Mouse (Mus musculus) regulatory T cell (primary cell): ENCODE data around the gene Apol7b.
"Not testable (repeated sequence)": the region's sequence is repeated elsewhere in the genome, so short reads cannot be mapped to it uniquely, and the experiment has no call there.

Source experiments
- in situ Hi-C: fragments of 300-600 bp; cut with MboI, MseI; formaldehyde crosslinking; loops from one replicate; pipeline ENCODE4 v1.15.1; 2025; ENCODE audit warnings: high pct_unique_total_duplicates

The Apol7b gene

GRCm38 (mm10) chr15:77447392-77447791, at the start of gene Apol7b:
Gene Apol7b (minus strand): TSS chr15:77447492.
- in situ Hi-C loops, result not testable (repeated sequence)

GRCm38 (mm10) chr15:77494694-77495093, 47.4 kb upstream of the Apol7b start:
- in situ Hi-C loops, result loop anchor here (5.0 kb wide), 1 partner anchor 158 kb away; no protein-coding TSS in a partner anchor

- in situ Hi-C loops, result loop anchor here (5.0 kb wide), 1 partner anchor 159 kb away; no protein-coding TSS in a partner anchor
Measured at GRCm38 (mm10) chr15:77493181-77493580, 45.9 kb upstream of the Apol7b start.

- in situ Hi-C loops, result no loop called here
Measured at GRCm38 (mm10) chr15:77482140-77482794, 35.0 kb upstream of the Apol7b start.

- in situ Hi-C loops, result not testable (repeated sequence)
Measured at GRCm38 (mm10) chr15:77476693-77477092, 29.4 kb upstream of the Apol7b start, which contains the start of gene Apol10a. Gene Apol10a (plus strand): TSS chr15:77477047.

- in situ Hi-C loops, result loop anchor here (5.0 kb wide), 1 partner anchor 187 kb away; no protein-coding TSS in a partner anchor
Measured at GRCm38 (mm10) chr15:77474699-77475390, 27.6 kb upstream of the Apol7b start.

GRCm38 (mm10) chr15:77449927-77450326, 2.6 kb upstream of the Apol7b start:
- in situ Hi-C loops, result loop anchor here (5.0 kb wide), 1 partner anchor 242 kb away; no protein-coding TSS in a partner anchor

GRCm38 (mm10) chr15:77445668-77446067, 1.6 kb downstream of the Apol7b start:
- in situ Hi-C loops, result not testable (repeated sequence)

GRCm38 (mm10) chr15:77444746-77445145, 2.5 kb downstream of the Apol7b start:
- in situ Hi-C loops, result not testable (repeated sequence)

GRCm38 (mm10) chr15:77428690-77429448, 18.4 kb downstream of the Apol7b start:
- in situ Hi-C loops, result not testable (repeated sequence)

GRCm38 (mm10) chr15:77422925-77423324, 24.4 kb downstream of the Apol7b start:
- in situ Hi-C loops, result loop anchor here (25.0 kb wide), 1 partner anchor 489 kb away; no protein-coding TSS in a partner anchor

GRCm38 (mm10) chr15:77419657-77420056, 27.6 kb downstream of the Apol7b start:
- in situ Hi-C loops, result loop anchor here (25.0 kb wide), 1 partner anchor 493 kb away; no protein-coding TSS in a partner anchor

GRCm38 (mm10) chr15:77416655-77417333, 30.5 kb downstream of the Apol7b start:
- in situ Hi-C loops, result loop anchor here (25.0 kb wide), 1 partner anchor 496 kb away; no protein-coding TSS in a partner anchor

GRCm38 (mm10) chr15:77415653-77416052, 31.6 kb downstream of the Apol7b start:
- in situ Hi-C loops, result loop anchor here (25.0 kb wide), 1 partner anchor 497 kb away; no protein-coding TSS in a partner anchor

- in situ Hi-C loops, result loop anchor here (25.0 kb wide), 1 partner anchor 500 kb away; no protein-coding TSS in a partner anchor
Measured at GRCm38 (mm10) chr15:77412695-77413094, 34.6 kb downstream of the Apol7b start.

- in situ Hi-C loops, result loop anchor here (25.0 kb wide), 1 partner anchor 501 kb away; no protein-coding TSS in a partner anchor
Measured at GRCm38 (mm10) chr15:77411035-77411434, 36.3 kb downstream of the Apol7b start, which contains the start of gene Apol9a. Gene Apol9a (minus strand): TSS chr15:77411135.

GRCm38 (mm10) chr15:77406370-77406769, 40.9 kb downstream of the Apol7b start:
- in situ Hi-C loops, result loop anchor here (25.0 kb wide), 1 partner anchor 506 kb away; no protein-coding TSS in a partner anchor

- in situ Hi-C loops, result not testable (repeated sequence)
Measured at GRCm38 (mm10) chr15:77399027-77399426, 48.3 kb downstream of the Apol7b start, which contains the start of gene Apol7a. Gene Apol7a (minus strand): TSS chr15:77399110.

- in situ Hi-C loops, result not testable (repeated sequence)
Measured at GRCm38 (mm10) chr15:77397450-77398132, 49.7 kb downstream of the Apol7b start.

GRCm38 (mm10) chr15:77393832-77394231, 53.5 kb downstream of the Apol7b start:
- in situ Hi-C loops, result not testable (repeated sequence)
